Mouse (Mus musculus): Measurements from ENCODE around the gene Zfp239. TPM values are rescaled to one million over a fixed set of nuclear protein-coding genes. Genes with fewer than 3 reads are reported as not detected.
A peak's percentile ranks its signal among the peaks of the same experiment; 100 is the strongest.
"Not testable (repeated sequence)": the region's sequence is repeated elsewhere in the genome, so short reads cannot be mapped to it uniquely, and the experiment has no call there.

Zfp239 gene
- polyA plus RNA-seq (2012; rRNA removed) = 0.57 and 0.72 TPM in 2 replicates

GRCm38 (mm10) chr6:117861848-117862247 is at the start of gene Zfp239:
Gene Zfp239 (plus strand): TSS chr6:117862100.
- no peak for DNase-seq (ENCODE audit: low read depth)

- no peak for DNase-seq (ENCODE audit: low read depth)
Measured at GRCm38 (mm10) chr6:117814681-117815080, 47.2 kb upstream of the Zfp239 start.

GRCm38 (mm10) chr6:117817108-117817541 is 44.8 kb upstream of the Zfp239 start:
- DNase-seq (ENCODE audit: low read depth) = no peak

GRCm38 (mm10) chr6:117820327-117820726 is 41.6 kb upstream of the Zfp239 start:
- DNase-seq (ENCODE audit: low read depth) = no peak

- no peak for DNase-seq (ENCODE audit: low read depth)
Measured at GRCm38 (mm10) chr6:117825369-117825768, 36.5 kb upstream of the Zfp239 start.

GRCm38 (mm10) chr6:117828273-117828672 is 33.6 kb upstream of the Zfp239 start:
- no peak for DNase-seq (ENCODE audit: low read depth)

GRCm38 (mm10) chr6:117840686-117841510 is 21.0 kb upstream of the Zfp239 start, which contains the start of gene Zfp637:
Gene Zfp637 (plus strand): TSS chr6:117841180.
- no peak for DNase-seq (ENCODE audit: low read depth)

- no peak for DNase-seq (ENCODE audit: low read depth)
Measured at GRCm38 (mm10) chr6:117841511-117841955, 20.4 kb upstream of the Zfp239 start.

- no peak for DNase-seq (ENCODE audit: low read depth)
Measured at GRCm38 (mm10) chr6:117844597-117844996, 17.3 kb upstream of the Zfp239 start.

- DNase-seq (ENCODE audit: low read depth) = not testable (repeated sequence)
Measured at GRCm38 (mm10) chr6:117846671-117847070, 15.2 kb upstream of the Zfp239 start.

GRCm38 (mm10) chr6:117847772-117848171 is 14.1 kb upstream of the Zfp239 start:
- DNase-seq (ENCODE audit: low read depth) = no peak

GRCm38 (mm10) chr6:117848577-117848976 is 13.3 kb upstream of the Zfp239 start:
- DNase-seq (ENCODE audit: low read depth) = no peak

- no peak for DNase-seq (ENCODE audit: low read depth)
Measured at GRCm38 (mm10) chr6:117851747-117852146, 10.2 kb upstream of the Zfp239 start.

- no peak for DNase-seq (ENCODE audit: low read depth)
Measured at GRCm38 (mm10) chr6:117857990-117858389, 3.9 kb upstream of the Zfp239 start.

GRCm38 (mm10) chr6:117862465-117862864 is 565 bp downstream of the Zfp239 start:
- DNase-seq (ENCODE audit: low read depth) = no peak

GRCm38 (mm10) chr6:117862899-117863620 is 1.2 kb downstream of the Zfp239 start:
- DNase-seq (ENCODE audit: low read depth) = no peak

- DNase-seq (ENCODE audit: low read depth) = no peak
Measured at GRCm38 (mm10) chr6:117863751-117864150, 1.9 kb downstream of the Zfp239 start.

GRCm38 (mm10) chr6:117868187-117868586 is 6.3 kb downstream of the Zfp239 start:
- peak; percentile 77 for DNase-seq (ENCODE audit: low read depth)

GRCm38 (mm10) chr6:117871034-117871433 is 9.1 kb downstream of the Zfp239 start:
- DNase-seq (ENCODE audit: low read depth) = no peak

- not testable (repeated sequence) for DNase-seq (ENCODE audit: low read depth)
Measured at GRCm38 (mm10) chr6:117873450-117873849, 11.6 kb downstream of the Zfp239 start.

GRCm38 (mm10) chr6:117874621-117875281 is 12.9 kb downstream of the Zfp239 start:
- DNase-seq (ENCODE audit: low read depth) = no peak

Measured in gonadal fat pad, adult 2 months (tissue).